In genomic region chr6:91638204-91638995, GRCm38 (mm10) we compare ENCODE assay signal across 13 mouse cellular contexts. TPM values are rescaled to one million over a fixed set of nuclear protein-coding genes. Genes with fewer than 3 reads are reported as not detected.
DNase-seq lines count a peak whose midpoint lies in the region; ATAC-seq and TF ChIP-seq lines count a peak whose summit lies in the region.
"Had no signal": no experiment of that assay in that cellular context is flagged by ENCODE, and none has a peak within 500 bp of the region (broad histone marks: within the 10 kb centered on the region; RNA-seq: fewer than 3 reads in every experiment).

No protein-coding gene starts in this region.

- peak overlapping the region; percentile 75 for H3K27ac ChIP-seq in hindbrain, embryonic 10.5 days
- no peak overlapping the region for H3K27ac ChIP-seq in hindbrain, postnatal 0 days
- H3K27ac ChIP-seq in embryonic facial prominence, embryonic 14.5 days (replicated peaks; ENCODE audit: low read depth, low read length) = peak overlapping the region; percentile 86
- H3K27ac ChIP-seq: forebrain, embryonic 15.5 days; midbrain, embryonic 13.5 days had no signal

- H3K4me3 ChIP-seq in hindbrain, embryonic 10.5 days = no peak overlapping the region
- H3K4me3 ChIP-seq in hindbrain, postnatal 0 days (ENCODE audit: low read length) = no peak overlapping the region
- no peak overlapping the region for H3K4me3 ChIP-seq in embryonic facial prominence, embryonic 14.5 days (ENCODE audit: low read depth, low read length)
- H3K4me3 ChIP-seq: forebrain, embryonic 15.5 days; midbrain, embryonic 13.5 days had no signal

- H3K9me3 ChIP-seq in hindbrain, embryonic 10.5 days = no peaks in the 10 kb centered on the region
- H3K9me3 ChIP-seq in hindbrain, postnatal 0 days (ENCODE audit: low read length) = no peaks in the 10 kb centered on the region
- no peaks in the 10 kb centered on the region for H3K9me3 ChIP-seq in embryonic facial prominence, embryonic 14.5 days (ENCODE audit: control insufficient read depth, low read length)
- H3K9me3 ChIP-seq: forebrain, embryonic 15.5 days; midbrain, embryonic 13.5 days had no signal

- ATAC-seq in hindbrain, postnatal 0 days = no peak
- peak; percentile 90 for ATAC-seq in embryonic facial prominence, embryonic 14.5 days (ENCODE audit: low read depth)
- ATAC-seq: forebrain, embryonic 15.5 days; midbrain, embryonic 13.5 days had no signal

- no peak overlapping the region for H3K4me2 ChIP-seq in hindbrain, postnatal 0 days (ENCODE audit: low read depth, low read length)
- peak overlapping the region; percentile 18 for H3K4me2 ChIP-seq in embryonic facial prominence, embryonic 14.5 days (ENCODE audit: low read depth, low read length)
- H3K4me2 ChIP-seq: forebrain, embryonic 15.5 days; midbrain, embryonic 13.5 days had no signal

- TF ChIP-seq CTCF in hindbrain, postnatal 0 days (IDR thresholded peaks at IDR 0.05; ENCODE audit: low read depth) = no peak

- H3K4me1 ChIP-seq in hindbrain, embryonic 10.5 days (replicated peaks) = peaks cover 22% of the 10 kb centered on the region
- no peaks in the 10 kb centered on the region for H3K4me1 ChIP-seq in hindbrain, postnatal 0 days (ENCODE audit: insufficient read depth, low read length)
- H3K4me1 ChIP-seq in embryonic facial prominence, embryonic 14.5 days (ENCODE audit: control insufficient read depth, insufficient read depth, low read length) = peaks cover 19% of the 10 kb centered on the region
- H3K4me1 ChIP-seq: forebrain, embryonic 15.5 days had no signal

- DNase-seq in hindbrain, embryonic 10.5 days (ENCODE audit: low spot score) = peak; percentile 50
- DNase-seq in hindbrain, postnatal 0 days (ENCODE audit: low spot score) = no peak
- DNase-seq in c-Kit-positive CD71-positive TER-119-negative erythroid progenitor cells, embryonic 14.5 days (ENCODE audit: low read depth) = peak; percentile 20
- DNase-seq in embryonic facial prominence, embryonic 14.5 days (ENCODE audit: low spot score) = peak; percentile 89
- peak; percentile 60 for DNase-seq in mesoderm, embryonic 11.5 days (ENCODE audit: low read depth, low spot score)
- no peak for DNase-seq in gastrocnemius, adult 18-20 months (ENCODE audit: low spot score)
- no peak for DNase-seq in adrenal gland, adult 18-20 months (ENCODE audit: low spot score in 2 of 2)
- DNase-seq in adipocyte (ENCODE audit: low spot score) = no peak
- DNase-seq: adrenal gland, postnatal 25 days; cerebellum, adult 8-10 months; lung, adult 2 months had no signal

- no peaks in the 10 kb centered on the region for H3K36me3 ChIP-seq in hindbrain, embryonic 10.5 days
- H3K36me3 ChIP-seq in hindbrain, postnatal 0 days (ENCODE audit: insufficient read depth, low read length) = no peaks in the 10 kb centered on the region
- no peaks in the 10 kb centered on the region for H3K36me3 ChIP-seq in embryonic facial prominence, embryonic 14.5 days (ENCODE audit: control insufficient read depth, insufficient read depth, low read length)
- H3K36me3 ChIP-seq: forebrain, embryonic 15.5 days; midbrain, embryonic 13.5 days had no signal

- no peak overlapping the region for H3K9ac ChIP-seq in hindbrain, postnatal 0 days (replicated peaks; ENCODE audit: low read length)
- no peak overlapping the region for H3K9ac ChIP-seq in embryonic facial prominence, embryonic 14.5 days (ENCODE audit: low read depth, low read length)
- H3K9ac ChIP-seq: forebrain, embryonic 15.5 days; midbrain, embryonic 13.5 days had no signal

- 32% methylated on average over 9 of the region's 9 CpGs for WGBS in hindbrain, embryonic 10.5 days
- 42% methylated on average over 9 of the region's 9 CpGs for WGBS in hindbrain, postnatal 0 days
- 17% methylated on average over 9 of the region's 9 CpGs for WGBS in embryonic facial prominence, embryonic 14.5 days

- H3K27me3 ChIP-seq in hindbrain, embryonic 10.5 days (ENCODE audit: insufficient read depth, poor library complexity, severe bottlenecking) = no peaks in the 10 kb centered on the region
- H3K27me3 ChIP-seq in hindbrain, postnatal 0 days (ENCODE audit: insufficient read depth, low read length) = no peaks in the 10 kb centered on the region
- no peaks in the 10 kb centered on the region for H3K27me3 ChIP-seq in embryonic facial prominence, embryonic 14.5 days (replicated peaks; ENCODE audit: control insufficient read depth, insufficient read depth, low read length)
- H3K27me3 ChIP-seq: forebrain, embryonic 15.5 days; midbrain, embryonic 13.5 days had no signal

RNA-seq across cellular contexts. Expression of gene Slc6a6, which starts 45.5 kb away (rescaled TPM):
- polyA plus RNA-seq in hindbrain, embryonic 10.5 days (2016; fragmentation: Nextera tagmentation; extraction: Ambion mirVana) = 58.9 and 60.0 TPM in 2 replicates
- total RNA-seq in hindbrain, postnatal 0 days (2014; rRNA removed) = 78.2 and 85.6 TPM in 2 replicates
- polyA plus RNA-seq in hindbrain, postnatal 0 days (2015; fragmentation: Nextera tagmentation; extraction: Ambion mirVana) = 116 and 119 TPM in 2 replicates
- 40.8 and 47.5 TPM in 2 replicates for polyA plus RNA-seq in embryonic facial prominence, embryonic 14.5 days (2014; fragmentation: Nextera tagmentation; extraction: Ambion mirVana)
- 10 to 100 TPM; 51.2 to 80.6 TPM for total RNA-seq in gastrocnemius, adult 18-20 months (2021)
- 100 to 1,000 TPM; 209 to 474 TPM for total RNA-seq in adrenal gland, adult 18-20 months (2021)

Comparison
In these comparisons a context has a peak if more than half of its experiments do, and no peak if none do; other contexts are left out.
1. DNase-seq: peak in hindbrain, embryonic 10.5 days (single experiment), c-Kit-positive CD71-positive TER-119-negative erythroid progenitor cells, embryonic 14.5 days (single experiment), embryonic facial prominence, embryonic 14.5 days (single experiment) and mesoderm, embryonic 11.5 days (single experiment); none in hindbrain, postnatal 0 days (single experiment), gastrocnemius, adult 18-20 months (single experiment), adrenal gland, adult 18-20 months (0 of 2) and adipocyte (single experiment).